Mouse (Mus musculus) forebrain, embryonic 13.5 days (tissue): ENCODE measurements at regions not wholly inside any gene's neighbourhood (a gene's known extent, or its start where the extent isn't known, plus 50 kb on each side); places are given as distances from the start of the nearest gene placed in this dataset.

ENCODE experiments used
- ATAC-seq: fragments of 200-750 bp; cut with Nextera tagmentation; 2 replicates; pipeline ENCODE4 v1.8.0; 2017
- H3K27ac ChIP-seq: fragments of 300-500 bp; sonication (generic); 2 replicates; pipeline ENCODE4 v1.5.1; 2015; ENCODE audit warnings: inconsistent platforms, mild to moderate bottlenecking, moderate library complexity
- H3K27me3 ChIP-seq: fragments of 300-500 bp; sonication (generic); 2 replicates; pipeline ENCODE4 v1.6.1; 2015; ENCODE audit warnings: mild to moderate bottlenecking, inconsistent platforms
- H3K36me3 ChIP-seq: fragments of 300-500 bp; sonication (generic); 2 replicates; pipeline ENCODE4 v1.6.1; 2015; ENCODE audit warnings: mild to moderate bottlenecking, inconsistent platforms; ENCODE audit not compliant: poor library complexity, severe bottlenecking
- H3K4me1 ChIP-seq: fragments of 300-500 bp; sonication (generic); 2 replicates; pipeline ENCODE4 v1.6.1; 2015; ENCODE audit warnings: inconsistent platforms
- H3K4me2 ChIP-seq: fragments of 300-500 bp; sonication (generic); 2 replicates; pipeline ENCODE4 v1.6.1; 2015; ENCODE audit warnings: inconsistent platforms, mild to moderate bottlenecking, moderate library complexity
- H3K4me3 ChIP-seq: fragments of 300-500 bp; sonication (generic); 2 replicates; pipeline ENCODE4 v1.5.1; 2015; ENCODE audit warnings: mild to moderate bottlenecking, inconsistent platforms
- H3K9ac ChIP-seq: fragments of 300-500 bp; sonication (generic); 2 replicates; pipeline ENCODE4 v1.6.1; 2015; ENCODE audit warnings: mild to moderate bottlenecking, inconsistent platforms
- H3K9me3 ChIP-seq: fragments of 300-500 bp; sonication (generic); replicated peaks from 2 replicates; pipeline ENCODE4 v1.6.1; 2016; ENCODE audit warnings: inconsistent platforms
- WGBS: fragments of 180-500 bp; shearing (Covaris S2); methylation state at CpG from one replicate; pipeline ENCODE4 v1.1.7; 2015; 5-methylcytosine and 5-hydroxymethylcytosine counted together

DNA sequence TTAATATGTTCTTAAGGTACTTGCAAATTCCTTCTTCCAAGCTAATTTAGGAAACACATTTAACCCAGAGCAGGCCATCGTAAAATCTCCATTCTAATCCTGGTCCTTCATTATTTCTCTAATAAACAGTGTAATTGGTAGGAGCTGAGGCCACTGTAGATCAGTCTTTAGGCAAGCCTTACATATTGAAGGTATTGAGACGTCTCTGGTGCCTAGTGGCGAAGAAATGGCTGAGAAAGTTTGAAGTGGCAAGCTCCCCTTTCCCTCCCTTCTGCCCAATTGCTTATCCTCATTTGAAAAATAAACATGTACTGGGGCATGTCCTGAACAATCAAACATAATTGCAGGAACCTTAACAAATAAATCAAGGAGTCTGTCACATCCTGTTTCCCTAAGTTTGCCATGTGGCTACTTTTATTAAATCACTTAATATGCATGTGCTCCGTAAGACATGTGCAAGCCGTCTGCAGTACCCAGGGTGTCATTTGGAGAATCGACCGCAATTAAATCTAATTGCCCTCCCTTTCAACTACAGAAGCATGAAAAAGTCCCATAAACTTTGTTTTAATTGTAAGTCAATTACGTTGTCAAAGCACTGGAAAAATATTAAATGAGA is 381.3 kb downstream of the Cbln4 start:
- Histone ChIP-seq H3K27me3 (no peaks in the 10 kb centered on the region), H3K9ac (no peak overlapping the region), H3K9me3 (no peaks in the 10 kb centered on the region), H3K27ac (no peak overlapping the region), H3K4me1 (no peaks in the 10 kb centered on the region; the same call in 1 of the 2 replicates), H3K4me2 (no peak overlapping the region), H3K36me3 (no peaks in the 10 kb centered on the region), H3K4me3 (no peak overlapping the region)
- 49% methylated on average over 8 of the region's 8 CpGs for WGBS
- no peak; the same call in 1 of the 2 replicates for ATAC-seq

DNA sequence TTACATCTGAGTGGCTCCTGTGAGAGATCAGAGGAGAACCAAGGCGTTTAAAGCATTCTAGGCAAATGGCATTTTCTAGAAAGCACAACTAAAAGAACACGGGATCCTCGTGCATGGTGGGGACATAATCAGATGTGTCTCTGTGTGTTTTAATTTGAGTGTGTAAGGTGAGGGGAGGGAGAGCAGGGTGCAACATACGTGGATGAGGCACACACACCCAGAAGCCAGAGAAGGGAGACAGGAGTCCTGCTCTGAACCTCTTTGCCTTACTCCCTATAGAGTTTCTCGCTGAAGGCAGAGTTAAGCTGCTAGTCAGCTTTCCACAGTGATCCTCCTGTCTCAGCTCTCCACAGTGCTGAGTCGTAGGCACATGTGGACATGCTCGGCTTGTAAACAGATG is 386.1 kb downstream of the Cbln4 start:
- Histone ChIP-seq H3K36me3 (no peaks in the 10 kb centered on the region), H3K4me1 (no peaks in the 10 kb centered on the region; the same call in 1 of the 2 replicates), H3K9me3 (no peaks in the 10 kb centered on the region), H3K4me2 (no peak overlapping the region), H3K27ac (no peak overlapping the region), H3K27me3 (no peaks in the 10 kb centered on the region), H3K9ac (no peak overlapping the region), H3K4me3 (no peak overlapping the region)
- WGBS, result 52% methylated on average over 7 of the region's 7 CpGs
- no peak for ATAC-seq

- no peak overlapping the region for H3K4me3 ChIP-seq
- H3K27ac ChIP-seq, result no peak overlapping the region
- no peaks in the 10 kb centered on the region for H3K9me3 ChIP-seq
- WGBS, result 72% methylated on average over 4 of the region's 4 CpGs
- H3K9ac ChIP-seq, result no peak overlapping the region
- ATAC-seq, result no peak; the same call in 1 of the 2 replicates
- H3K36me3 ChIP-seq, result no peaks in the 10 kb centered on the region
- no peak overlapping the region for H3K4me2 ChIP-seq
- H3K4me1 ChIP-seq, result no peaks in the 10 kb centered on the region
- no peaks in the 10 kb centered on the region for H3K27me3 ChIP-seq
These were observed 401.5 kb downstream of the Cbln4 start for GRCm38 (mm10) chr2:171641730-171642129.

DNA sequence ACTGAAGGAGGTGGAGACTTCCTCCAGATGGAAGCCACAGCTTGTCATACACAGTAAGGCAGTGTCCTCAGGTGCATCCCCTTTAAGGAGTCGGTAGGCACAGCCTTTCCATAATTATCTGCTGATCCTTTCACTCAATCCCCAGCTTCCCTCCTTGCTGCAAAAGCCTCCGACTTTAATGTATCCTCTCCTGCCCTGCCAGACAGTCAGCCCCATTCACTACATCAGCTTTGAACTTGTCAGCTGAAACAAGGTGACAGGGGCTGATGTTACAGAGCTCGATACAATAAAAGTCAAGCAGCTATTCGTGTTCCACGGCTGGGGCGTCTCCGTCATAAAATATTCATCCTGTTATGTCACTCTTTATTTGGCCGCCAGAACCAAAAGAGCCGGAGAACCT is 402.8 kb downstream of the Cbln4 start:
- no peaks in the 10 kb centered on the region for H3K27me3 ChIP-seq
- H3K4me1 ChIP-seq, result no peaks in the 10 kb centered on the region
- no peaks in the 10 kb centered on the region for H3K9me3 ChIP-seq
- ATAC-seq, result no peak
- H3K4me2 ChIP-seq, result no peak overlapping the region
- H3K4me3 ChIP-seq, result no peak overlapping the region
- no peaks in the 10 kb centered on the region for H3K36me3 ChIP-seq
- 83% methylated on average over 9 of the region's 9 CpGs for WGBS
- no peak overlapping the region for H3K9ac ChIP-seq
- no peak overlapping the region for H3K27ac ChIP-seq

DNA sequence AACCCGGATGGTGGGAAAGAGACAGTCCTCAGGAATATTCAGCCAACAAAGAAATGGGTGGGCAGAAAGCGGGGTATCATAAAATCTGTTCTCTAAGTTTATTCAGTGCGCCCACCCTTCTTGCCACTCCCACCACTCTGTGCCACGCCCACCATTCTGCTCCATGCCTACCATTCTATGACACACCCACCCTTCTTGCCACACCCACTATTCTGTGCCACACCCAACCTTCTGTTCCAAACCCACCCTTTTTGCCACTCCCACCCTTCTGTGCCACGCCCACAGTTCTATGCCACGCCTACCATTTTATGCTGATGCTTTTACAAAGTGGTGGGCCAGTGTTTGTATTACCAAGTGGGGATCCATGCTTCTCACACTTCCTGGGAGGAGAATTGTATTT is 404.3 kb downstream of the Cbln4 start:
- H3K27ac ChIP-seq, result no peak overlapping the region
- H3K9ac ChIP-seq, result no peak overlapping the region
- no peaks in the 10 kb centered on the region for H3K9me3 ChIP-seq
- ATAC-seq, result no peak
- no peak overlapping the region for H3K4me3 ChIP-seq
- no peaks in the 10 kb centered on the region for H3K27me3 ChIP-seq
- 90% methylated on average over 6 of the region's 6 CpGs for WGBS
- H3K36me3 ChIP-seq, result no peaks in the 10 kb centered on the region
- H3K4me2 ChIP-seq, result no peak overlapping the region
- no peaks in the 10 kb centered on the region for H3K4me1 ChIP-seq

DNA sequence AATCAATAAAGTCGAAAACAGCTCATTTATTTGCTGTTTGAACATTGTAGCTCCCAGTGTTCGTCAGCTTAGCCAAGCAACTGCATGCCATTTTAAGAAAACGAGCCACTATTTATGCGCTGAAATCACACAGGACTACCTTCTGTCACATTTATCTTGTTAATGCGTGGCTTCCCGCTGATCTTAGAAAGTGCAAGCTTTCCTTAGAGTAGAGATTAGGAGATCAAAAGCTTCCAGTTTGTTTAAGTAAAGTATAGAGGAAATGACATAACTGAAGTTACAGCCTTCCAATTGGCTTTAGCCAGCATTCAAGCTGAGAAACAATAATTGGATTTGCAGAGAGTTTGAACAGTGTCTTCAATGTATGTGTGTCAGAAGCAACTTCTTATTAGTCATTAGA is 406.4 kb downstream of the Cbln4 start:
- Histone ChIP-seq H3K36me3 (no peaks in the 10 kb centered on the region), H3K4me3 (no peak overlapping the region), H3K4me1 (no peaks in the 10 kb centered on the region), H3K27ac (no peak overlapping the region), H3K9me3 (no peaks in the 10 kb centered on the region), H3K9ac (no peak overlapping the region), H3K27me3 (no peaks in the 10 kb centered on the region), H3K4me2 (no peak overlapping the region)
- ATAC-seq, result no peak
- WGBS, result 21% methylated on average over 6 of the region's 6 CpGs

DNA sequence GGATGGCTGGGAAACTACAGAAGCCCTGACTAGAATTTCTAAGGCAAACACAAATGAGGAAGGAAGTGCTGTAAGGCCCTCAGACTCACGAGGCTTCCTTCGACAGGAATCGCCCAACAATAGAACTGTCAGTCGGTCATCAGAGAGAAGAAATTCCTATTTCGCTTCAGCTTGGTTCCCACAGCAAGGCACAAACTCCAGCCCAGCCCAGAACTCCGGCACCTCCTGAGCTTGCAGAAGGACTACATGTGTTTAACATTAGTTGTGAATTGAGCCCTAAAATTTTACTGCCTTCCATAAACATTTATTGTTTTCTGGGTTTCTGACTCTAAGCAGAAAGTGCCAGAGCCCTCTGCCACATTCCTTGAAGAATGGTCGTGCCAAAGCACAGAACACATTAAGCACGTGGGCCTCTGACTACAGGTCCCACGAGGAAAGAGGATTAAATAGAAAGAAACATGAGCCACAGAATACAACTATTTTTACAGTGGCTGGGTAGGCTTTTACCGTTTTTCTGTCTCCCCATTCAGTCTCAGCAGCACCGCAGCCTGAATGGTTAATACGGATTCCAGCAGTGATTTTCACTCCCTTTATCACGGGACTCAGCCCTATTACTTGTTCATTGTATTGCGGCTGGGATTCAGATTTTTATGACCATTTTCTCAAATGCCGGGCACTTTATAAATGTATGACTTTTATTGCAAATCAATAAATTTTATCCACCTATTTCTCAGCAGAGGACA is 409.7 kb downstream of the Cbln4 start:
- no peak overlapping the region for H3K9ac ChIP-seq
- ATAC-seq, result no peak
- 46% methylated on average over 15 of the region's 15 CpGs for WGBS

DNA sequence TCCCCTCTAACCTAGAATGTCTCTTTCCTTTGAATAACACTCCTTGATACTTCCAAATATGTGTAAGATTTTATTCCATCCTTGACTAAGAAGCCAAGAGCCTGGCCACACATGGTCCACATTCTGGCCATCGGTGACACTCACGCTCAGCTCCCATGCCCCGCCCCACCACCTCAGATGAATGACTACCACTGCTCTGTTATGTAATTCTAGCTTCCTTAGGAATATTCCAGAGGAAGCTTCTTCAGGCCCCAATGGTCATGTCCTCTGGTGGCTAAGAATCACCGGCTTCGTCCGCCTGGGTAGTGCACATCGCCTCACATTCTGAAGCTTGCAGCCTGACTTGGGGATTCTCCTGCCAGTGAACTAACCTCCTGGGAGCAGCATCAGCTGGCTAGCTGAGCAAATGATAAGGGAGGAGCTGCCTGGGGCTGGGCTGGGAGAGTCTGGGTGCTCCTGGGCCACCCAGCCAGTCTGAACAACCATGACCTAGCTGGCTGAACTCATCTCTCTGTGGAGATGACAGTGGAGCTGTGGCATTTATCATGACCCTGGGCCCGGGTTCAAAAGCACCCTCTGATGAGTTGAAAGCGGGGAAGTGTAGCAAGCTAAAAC is 413.1 kb downstream of the Cbln4 start:
- WGBS, result 92% methylated on average over 9 of the region's 9 CpGs

More for the DNA sequence above, 409.7 kb downstream of the Cbln4 start:
- H3K36me3 ChIP-seq, result no peaks in the 10 kb centered on the region
- H3K4me2 ChIP-seq, result no peak overlapping the region
- no peaks in the 10 kb centered on the region for H3K4me1 ChIP-seq
- no peak overlapping the region for H3K27ac ChIP-seq
- H3K27me3 ChIP-seq, result no peaks in the 10 kb centered on the region
- no peaks in the 10 kb centered on the region for H3K9me3 ChIP-seq
- no peak overlapping the region for H3K4me3 ChIP-seq

GRCm38 (mm10) chr2:171628182-171628850 is 414.9 kb downstream of the Cbln4 start:
- no peak for ATAC-seq
- WGBS, result 87% methylated on average over 10 of the region's 10 CpGs
- no peaks in the 10 kb centered on the region for H3K9me3 ChIP-seq
- no peak overlapping the region for H3K4me3 ChIP-seq
- H3K4me1 ChIP-seq, result no peaks in the 10 kb centered on the region
- H3K9ac ChIP-seq, result no peak overlapping the region
- no peak overlapping the region for H3K4me2 ChIP-seq
- H3K36me3 ChIP-seq, result no peaks in the 10 kb centered on the region
- H3K27ac ChIP-seq, result no peak overlapping the region
- no peaks in the 10 kb centered on the region for H3K27me3 ChIP-seq

More for the DNA sequence above, 413.1 kb downstream of the Cbln4 start:
- Histone ChIP-seq H3K27me3 (no peaks in the 10 kb centered on the region), H3K9ac (no peak overlapping the region), H3K36me3 (no peaks in the 10 kb centered on the region), H3K4me2 (no peak overlapping the region), H3K4me3 (no peak overlapping the region), H3K9me3 (no peaks in the 10 kb centered on the region), H3K27ac (no peak overlapping the region), H3K4me1 (no peaks in the 10 kb centered on the region)
- no peak for ATAC-seq

GRCm38 (mm10) chr2:171620668-171621067 is 422.6 kb downstream of the Cbln4 start:
- no peak for ATAC-seq
- Histone ChIP-seq H3K4me1 (no peaks in the 10 kb centered on the region), H3K9me3 (no peaks in the 10 kb centered on the region), H3K27ac (no peak overlapping the region), H3K4me3 (no peak overlapping the region), H3K9ac (no peak overlapping the region), H3K36me3 (no peaks in the 10 kb centered on the region), H3K4me2 (no peak overlapping the region), H3K27me3 (no peaks in the 10 kb centered on the region)
- 83% methylated on average over 5 of the region's 5 CpGs for whole genome bisulfite sequencing

GRCm38 (mm10) chr2:171620253-171620652 is 423.0 kb downstream of the Cbln4 start:
- WGBS, result 80% methylated on average over 2 of the region's 2 CpGs
- no peak overlapping the region for H3K27ac ChIP-seq
- H3K27me3 ChIP-seq, result no peaks in the 10 kb centered on the region
- no peak for ATAC-seq
- no peaks in the 10 kb centered on the region for H3K9me3 ChIP-seq
- H3K9ac ChIP-seq, result no peak overlapping the region
- H3K4me3 ChIP-seq, result no peak overlapping the region
- no peak overlapping the region for H3K4me2 ChIP-seq
- H3K36me3 ChIP-seq, result no peaks in the 10 kb centered on the region
- H3K4me1 ChIP-seq, result no peaks in the 10 kb centered on the region

GRCm38 (mm10) chr2:171618771-171619170 is 424.5 kb downstream of the Cbln4 start:
- ATAC-seq, result no peak
- H3K9ac ChIP-seq, result no peak overlapping the region
- WGBS, result 88% methylated on average over 4 of the region's 4 CpGs

More at GRCm38 (mm10) chr2:171618771-171619170, 424.5 kb downstream of the Cbln4 start:
- Histone ChIP-seq H3K36me3 (no peaks in the 10 kb centered on the region), H3K4me2 (no peak overlapping the region), H3K4me3 (no peak overlapping the region), H3K27me3 (no peaks in the 10 kb centered on the region), H3K4me1 (no peaks in the 10 kb centered on the region), H3K9me3 (no peaks in the 10 kb centered on the region), H3K27ac (no peak overlapping the region)
